Mouse (Mus musculus): ENCODE measurements around the gene Prm3.

Prm3 gene

DNA sequence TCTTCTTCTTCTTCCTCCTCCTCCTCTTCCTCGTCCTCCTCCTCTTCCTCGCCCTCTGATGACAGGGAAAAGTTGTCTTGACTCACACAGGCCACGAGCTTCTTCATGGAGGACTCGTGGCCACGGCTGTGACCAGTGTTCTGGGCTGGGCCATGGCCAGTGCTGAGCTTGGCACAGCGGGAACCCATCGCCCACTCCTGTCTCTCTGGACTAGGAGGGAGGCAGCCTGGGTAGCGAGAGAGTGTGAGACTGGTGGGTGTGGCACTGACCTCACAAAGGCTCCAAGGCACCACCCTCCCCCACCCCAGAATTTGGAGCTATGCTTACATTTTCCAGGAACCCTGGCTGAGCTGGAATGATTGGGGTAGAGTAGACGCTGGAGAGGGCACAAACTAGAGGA, at the start of gene Prm3:
Gene Prm3 (minus strand): TSS at position 213 of the 400 bp plus-strand sequence.
- no peak for DNase-seq (ENCODE audit: low spot score in 2 of 2)

- DNase-seq (ENCODE audit: low spot score in 2 of 2) = no peak
Measured at GRCm38 (mm10) chr16:10840018-10840417, 49.3 kb upstream of the Prm3 start.

- no peak for DNase-seq (ENCODE audit: low spot score in 2 of 2)
Measured at GRCm38 (mm10) chr16:10838487-10839245, 48.0 kb upstream of the Prm3 start.

DNA sequence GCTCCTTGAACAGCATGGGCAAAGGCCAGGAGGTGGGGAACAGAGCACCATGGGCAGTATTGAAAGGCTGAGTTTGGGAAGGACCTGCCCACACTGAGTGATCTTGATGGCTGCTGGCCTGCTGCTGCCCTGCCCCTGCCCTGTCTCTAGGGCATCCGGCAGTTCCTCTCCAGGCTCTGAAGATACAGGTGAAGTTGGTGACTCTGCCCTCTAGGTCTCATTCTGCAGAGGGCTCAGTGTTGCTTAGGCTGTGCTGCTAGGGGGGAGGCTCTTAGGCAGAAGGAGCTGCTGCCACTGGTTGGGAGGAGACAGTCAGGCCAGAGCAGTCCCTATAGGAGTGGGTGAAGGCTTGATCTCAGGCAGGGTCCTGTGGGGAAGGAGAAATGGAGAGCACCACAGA, 47.2 kb upstream of the Prm3 start:
- no peak for DNase-seq (ENCODE audit: low spot score in 2 of 2)

DNA sequence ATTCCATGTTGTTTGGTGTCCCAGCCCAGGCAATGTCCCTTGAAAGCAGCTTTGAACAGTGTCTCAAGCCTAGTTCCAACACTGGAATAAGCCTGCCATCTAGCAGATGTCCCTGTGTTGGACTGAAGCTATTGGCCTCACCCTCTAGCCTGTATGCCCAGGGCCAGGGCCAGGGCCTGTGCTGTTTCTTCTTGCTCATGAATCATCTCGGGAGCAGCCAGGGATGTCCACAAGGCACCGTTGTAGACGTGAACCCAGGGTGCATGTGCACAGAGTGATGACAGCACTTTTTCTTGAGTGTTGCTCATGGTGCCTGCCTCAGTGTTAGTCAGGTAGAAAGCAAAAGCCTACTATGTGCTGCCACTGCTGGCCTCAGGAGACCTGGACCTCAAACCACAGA, 46.5 kb upstream of the Prm3 start:
- no peak for DNase-seq (ENCODE audit: low spot score in 2 of 2)

GRCm38 (mm10) chr16:10836388-10836787, 45.7 kb upstream of the Prm3 start:
- DNase-seq (ENCODE audit: low spot score in 2 of 2) = no peak

- peak; percentile 76 to 81 for DNase-seq (ENCODE audit: low spot score in 2 of 2)
Measured at GRCm38 (mm10) chr16:10834911-10835587, 44.3 kb upstream of the Prm3 start, which contains the start of gene Rmi2. Gene Rmi2, plus strand, starts transcription at chr16:10835059.

GRCm38 (mm10) chr16:10834542-10834910, 43.8 kb upstream of the Prm3 start:
- no peak for DNase-seq (ENCODE audit: low spot score in 2 of 2)

GRCm38 (mm10) chr16:10828461-10828805, 37.7 kb upstream of the Prm3 start:
- DNase-seq (ENCODE audit: low spot score in 2 of 2) = no peak

DNA sequence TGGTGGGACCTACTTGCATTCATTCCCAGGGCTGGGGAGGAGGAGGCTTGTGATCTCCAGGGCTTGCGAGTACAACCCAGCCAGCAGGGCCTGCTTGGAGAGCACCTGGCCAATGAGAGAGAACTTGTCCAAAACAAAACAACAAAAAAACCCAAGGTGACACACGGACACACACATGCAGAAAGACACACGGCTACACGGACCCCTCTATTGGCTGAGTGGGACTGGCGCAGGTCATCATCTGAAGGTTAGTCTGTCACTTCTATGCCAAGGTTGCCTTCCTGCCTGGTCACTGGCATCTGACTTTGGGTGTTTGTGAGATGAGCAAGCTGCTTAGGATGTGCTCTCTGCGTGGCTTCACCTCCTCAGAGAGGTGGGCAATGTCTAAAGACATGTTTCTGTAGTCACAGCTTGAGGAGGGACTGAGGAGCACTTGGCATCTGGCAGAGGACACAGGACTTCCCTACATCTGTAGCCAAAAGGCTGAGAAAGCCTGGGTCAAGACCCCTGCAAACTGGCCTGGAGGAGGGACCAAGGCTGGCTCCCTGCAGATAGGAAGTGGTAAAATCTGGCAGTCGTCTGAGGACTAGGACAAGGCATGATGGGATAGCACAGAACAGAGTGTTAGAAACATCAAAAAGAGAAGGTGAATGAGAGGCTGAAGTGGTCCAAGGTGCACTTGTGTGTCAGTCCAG, 37.2 kb upstream of the Prm3 start:
- DNase-seq (ENCODE audit: low spot score in 2 of 2) = no peak

- DNase-seq (ENCODE audit: low spot score in 2 of 2) = no peak
Measured at GRCm38 (mm10) chr16:10827269-10827668, 36.6 kb upstream of the Prm3 start.

GRCm38 (mm10) chr16:10825840-10826239, 35.1 kb upstream of the Prm3 start:
- DNase-seq (ENCODE audit: low spot score in 2 of 2) = no peak

DNA sequence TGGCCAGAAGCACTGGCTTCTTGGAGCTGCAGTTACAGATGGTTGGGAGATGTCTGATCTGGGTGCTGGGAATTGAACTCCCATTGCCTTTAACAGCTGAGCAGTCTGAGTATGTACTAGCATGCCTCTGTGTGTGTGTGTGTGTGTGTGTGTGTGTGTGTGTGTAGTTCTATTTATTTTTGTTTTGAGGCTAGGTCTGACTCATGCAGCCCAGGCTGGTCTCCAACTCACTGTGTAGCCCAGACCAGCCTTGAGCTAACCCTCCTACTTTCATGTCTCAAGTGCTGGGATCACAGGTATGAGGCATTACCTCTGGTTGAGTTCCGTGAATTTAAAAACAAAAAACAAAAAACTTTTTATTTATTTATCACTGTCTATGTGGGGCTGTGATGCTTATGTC, 33.8 kb upstream of the Prm3 start:
- no peak for DNase-seq (ENCODE audit: low spot score in 2 of 2)

DNA sequence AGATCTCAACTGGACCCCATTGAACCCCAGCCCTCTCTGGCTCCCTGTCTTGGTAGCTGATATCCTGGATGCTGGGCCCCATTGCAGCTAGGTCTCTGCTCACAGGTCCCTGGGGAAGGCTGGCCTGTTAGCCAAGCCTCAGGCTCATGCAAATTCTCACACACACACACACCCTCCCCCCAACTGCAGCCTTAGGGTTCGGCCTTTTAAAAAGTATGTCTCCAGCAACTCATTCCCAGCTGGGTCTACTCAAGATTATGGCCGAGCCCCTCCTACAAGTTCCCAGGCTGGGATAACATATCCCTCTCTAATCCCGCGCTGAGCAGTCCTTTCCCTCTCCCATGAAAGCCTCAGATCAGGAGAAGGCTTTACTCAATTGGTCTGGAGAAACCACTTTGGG, 30.7 kb upstream of the Prm3 start:
- DNase-seq (ENCODE audit: low spot score in 2 of 2) = no peak

DNA sequence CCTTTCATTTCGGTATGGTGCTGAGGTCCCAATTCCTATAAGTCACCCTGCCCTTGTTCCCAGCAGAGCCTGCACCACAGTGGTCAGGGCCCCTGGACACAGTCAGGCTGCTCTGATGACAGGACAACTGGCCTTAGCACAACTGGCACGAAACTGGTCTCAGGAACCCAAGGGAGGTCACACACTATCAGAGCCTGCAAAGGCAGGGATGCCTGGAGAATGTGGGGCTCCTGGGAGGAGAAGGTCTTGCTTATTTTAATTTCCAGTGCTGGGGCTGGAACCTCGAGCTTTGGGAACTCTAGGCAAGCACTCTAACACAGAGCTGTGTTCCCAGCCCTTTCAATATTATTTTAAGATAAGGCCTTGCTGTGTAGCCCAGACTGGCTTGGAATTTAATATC, 29.3 kb upstream of the Prm3 start:
- DNase-seq (ENCODE audit: low spot score in 2 of 2) = no peak

DNA sequence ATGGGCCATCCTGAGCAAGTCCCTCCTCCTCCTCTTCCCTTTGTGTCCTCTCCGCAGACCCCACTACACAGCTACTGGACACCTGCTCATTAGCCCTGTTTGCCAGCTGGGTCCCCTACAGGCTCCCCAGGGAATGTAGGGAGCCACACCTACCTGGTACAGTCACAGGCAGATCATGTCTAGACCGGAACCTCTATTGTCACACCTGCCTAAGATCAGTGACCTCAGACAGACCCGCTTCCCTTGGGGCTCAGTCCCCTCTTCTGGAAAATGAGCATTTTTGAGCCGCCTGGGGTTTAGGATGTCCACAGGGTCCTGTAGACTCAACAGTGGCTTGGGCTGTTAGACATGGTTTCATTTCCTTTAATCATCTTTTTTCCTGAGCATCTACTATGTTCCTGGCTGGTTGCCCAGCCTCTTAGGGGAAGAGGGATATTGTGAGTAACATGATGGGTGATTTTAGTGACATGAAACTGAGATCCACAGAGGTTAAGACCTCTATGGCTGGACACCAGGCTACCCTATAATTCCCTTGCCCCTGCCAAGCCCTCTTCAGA, 27.9 kb upstream of the Prm3 start:
- DNase-seq (ENCODE audit: low spot score in 2 of 2) = no peak

GRCm38 (mm10) chr16:10814864-10815263, 24.1 kb upstream of the Prm3 start:
- DNase-seq (ENCODE audit: low spot score in 2 of 2) = no peak

DNA sequence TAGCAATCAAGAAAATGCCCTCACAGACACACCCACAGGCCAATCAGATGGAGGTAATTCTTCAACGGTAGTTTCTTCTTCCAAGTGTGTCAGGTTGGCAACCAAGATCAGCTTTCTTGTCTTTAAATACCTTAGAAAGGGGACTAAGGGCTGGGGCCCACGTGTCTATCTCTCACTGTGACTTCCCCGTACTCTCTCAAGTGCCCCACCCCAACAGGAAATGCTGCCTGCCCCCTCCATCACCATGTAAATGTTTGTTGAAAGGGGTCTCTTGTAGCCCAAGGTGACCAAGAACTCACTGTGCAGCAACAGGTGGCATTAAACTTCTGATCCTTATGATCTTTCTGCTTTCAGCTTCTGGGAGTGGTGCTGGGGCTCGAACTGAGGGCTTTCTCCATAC, 23.0 kb upstream of the Prm3 start:
- DNase-seq (ENCODE audit: low spot score in 2 of 2) = no peak

DNA sequence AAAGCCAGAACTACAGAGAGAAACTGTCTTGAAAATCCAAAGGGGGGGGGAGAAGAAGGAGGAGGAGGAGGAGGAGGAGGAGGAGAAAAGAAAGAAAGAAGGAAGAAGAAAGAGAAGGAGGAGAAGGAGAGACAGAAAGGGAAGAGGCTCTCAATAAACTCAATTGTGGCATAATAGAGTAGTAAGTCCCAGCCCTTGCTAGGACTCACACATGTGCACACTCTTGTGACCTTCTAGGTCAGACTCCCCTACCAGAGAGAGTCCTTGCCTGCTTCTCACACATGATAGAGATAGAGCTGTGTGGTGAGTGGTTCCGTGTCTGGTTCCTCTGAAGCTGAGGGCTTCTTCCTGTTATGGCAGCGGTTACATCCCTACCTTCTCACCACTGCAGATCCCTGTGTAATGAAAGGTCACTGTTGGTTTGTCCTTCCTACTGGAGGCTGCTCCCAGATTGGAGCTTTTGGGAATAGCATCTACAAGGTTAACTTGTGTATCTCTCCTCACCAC, 22.2 kb upstream of the Prm3 start, which contains the start of gene Gm11172:
Gene Gm11172 (plus strand): TSS at position 51 of the 507 bp plus-strand sequence.
- no peak for DNase-seq (ENCODE audit: low spot score in 2 of 2)

DNA sequence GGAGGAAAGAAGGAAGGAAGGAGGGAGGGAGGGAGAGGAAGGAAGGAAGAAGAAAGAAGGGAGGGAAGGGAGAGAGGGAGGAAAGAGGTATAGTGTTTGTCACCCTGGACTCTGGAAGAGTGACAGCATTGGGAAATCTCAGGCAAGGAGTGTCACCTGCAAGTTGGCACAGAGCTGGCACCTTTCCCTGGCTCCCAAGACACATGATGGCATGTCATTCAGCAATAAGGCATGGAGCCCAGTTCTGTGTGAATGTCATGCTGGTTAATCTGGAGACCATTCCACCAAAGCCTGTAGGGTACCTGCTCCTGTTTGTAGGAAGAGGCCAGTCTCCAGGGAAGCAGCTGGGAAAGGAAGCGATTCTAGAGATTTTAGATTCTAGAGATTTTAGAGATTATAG, 19.7 kb upstream of the Prm3 start:
- no peak for DNase-seq (ENCODE audit: low spot score in 2 of 2)

GRCm38 (mm10) chr16:10805789-10806527, 15.2 kb upstream of the Prm3 start, which contains the start of gene Prm1:
Gene Prm1, minus strand, starts transcription at chr16:10805839.
- no peak for DNase-seq (ENCODE audit: low spot score in 2 of 2)

Measured in frontal cortex, postnatal 36 days (tissue).